In genomic region chr8:81010386-81010785, GRCm38 (mm10) we compare ENCODE assay signal across 19 mouse cellular contexts. TPM values are rescaled to one million over a fixed set of nuclear protein-coding genes. Genes with fewer than 3 reads are reported as not detected.
A peak's percentile ranks its signal among the peaks of the same experiment; 100 is the strongest.
DNase-seq lines count a peak whose midpoint lies in the region; ATAC-seq and TF ChIP-seq lines count a peak whose summit lies in the region.
"Had no signal": no experiment of that assay in that cellular context is flagged by ENCODE, and none has a peak within 500 bp of the region (broad histone marks: within the 10 kb centered on the region; RNA-seq: fewer than 3 reads in every experiment).

No protein-coding gene starts in this region.

- TF ChIP-seq POLR2A in CH12.LX (IDR thresholded peaks at IDR 0.05; ENCODE audit: low read depth, low read length) = no peak

- H3K4me1 ChIP-seq in heart, postnatal 0 days (ENCODE audit: control insufficient read depth, insufficient read depth) = peaks cover 19% of the 10 kb centered on the region
- H3K4me1 ChIP-seq in CH12.LX (ENCODE audit: control insufficient read depth in 1 of 2, insufficient read depth in 2 of 2) = peaks cover 0 to 16% of the 10 kb centered on the region in 2 experiments; a peak in 2 of 4 replicates
- H3K4me1 ChIP-seq in liver, embryonic 14.5 days (replicated peaks; ENCODE audit: control insufficient read depth in 2 of 2, insufficient read depth in 2 of 2, low read length in 1 of 2) = peaks cover 2 to 16% of the 10 kb centered on the region in 2 experiments; a peak in 3 of 4 replicates

- dilution Hi-C loops in CH12.LX (cut with MboI; ENCODE audit: extremely low pct_ligation_motif_present, extremely low pct_unique_long_range_greater_than_20kb, low sequenced_read_pairs) = no loop called here

- H3K79me2 ChIP-seq in CH12.LX (replicated peaks; ENCODE audit: control insufficient read depth, extremely low read depth, insufficient read depth, poor library complexity, severe bottlenecking) = peaks cover 58% of the 10 kb centered on the region

- no peak for DNase-seq in heart, postnatal 0 days (ENCODE audit: low spot score)
- DNase-seq in heart, postnatal 36 days = no peak
- DNase-seq in CH12.LX (ENCODE audit: extremely low read depth) = peak; percentile 39
- no peak for DNase-seq in liver, embryonic 14.5 days (ENCODE audit: low read depth in 3 of 3, low spot score in 3 of 3)
- DNase-seq in cerebellum, adult 18-20 months = no peak
- DNase-seq: adrenal gland, postnatal 14 days; cerebellum, adult 2 months; gastrocnemius, postnatal 14 days; midbrain, embryonic 14.5 days; thymus, adult 18-20 months had no signal

- no peaks in the 10 kb centered on the region for H3K9me3 ChIP-seq in heart, postnatal 0 days (replicated peaks; ENCODE audit: control insufficient read depth, low read length)
- H3K9me3 ChIP-seq in CH12.LX (replicated peaks; ENCODE audit: low read length) = no peaks in the 10 kb centered on the region
- H3K9me3 ChIP-seq in liver, embryonic 14.5 days (ENCODE audit: control insufficient read depth, low read length) = no peaks in the 10 kb centered on the region
- H3K9me3 ChIP-seq: embryonic facial prominence, embryonic 10.5 days; kidney, embryonic 15.5 days; stomach, embryonic 15.5 days had no signal

- intact Hi-C loops in heart, postnatal 36 days (cut with DNase I) = loop anchor here (10.0 kb wide), 1 partner anchor 1316 kb away; no protein-coding TSS in a partner anchor

- H3K27ac ChIP-seq in heart, postnatal 0 days (ENCODE audit: low read depth) = no peak overlapping the region
- H3K27ac ChIP-seq in CH12.LX (ENCODE audit: insufficient read depth, low read depth) = no peak overlapping the region
- no peak overlapping the region for H3K27ac ChIP-seq in liver, embryonic 14.5 days
- H3K27ac ChIP-seq: embryonic facial prominence, embryonic 10.5 days; kidney, embryonic 15.5 days; stomach, embryonic 15.5 days had no signal

- H3K36me3 ChIP-seq in heart, postnatal 0 days (replicated peaks; ENCODE audit: control insufficient read depth, insufficient read depth, low read length) = peaks cover 27% of the 10 kb centered on the region
- H3K36me3 ChIP-seq in CH12.LX (replicated peaks in 1 of 2; ENCODE audit: control insufficient read depth in 1 of 2, insufficient read depth in 1 of 2, low read length in 1 of 2) = peaks cover 14 to 48% of the 10 kb centered on the region in 2 experiments
- H3K36me3 ChIP-seq in liver, embryonic 14.5 days (replicated peaks; ENCODE audit: control insufficient read depth, insufficient read depth, low read depth) = peaks cover 15% of the 10 kb centered on the region

- no peak overlapping the region for H3K9ac ChIP-seq in heart, postnatal 0 days (replicated peaks; ENCODE audit: low read depth, low read length)
- peak overlapping the region; percentile 28; the same call in 1 of the 2 replicates for H3K9ac ChIP-seq in CH12.LX (ENCODE audit: insufficient read depth, low read depth)
- H3K9ac ChIP-seq in liver, embryonic 14.5 days (replicated peaks) = no peak overlapping the region
- H3K9ac ChIP-seq: kidney, embryonic 15.5 days; stomach, embryonic 15.5 days had no signal

- no peak for TF ChIP-seq CTCF in heart, postnatal 0 days (IDR thresholded peaks at IDR 0.05; ENCODE audit: low read depth)
- no peak for TF ChIP-seq CTCF in CH12.LX (conservative IDR thresholded peaks at IDR 0.05 in 1 of 2, IDR thresholded peaks at IDR 0.05 in 1 of 2; ENCODE audit: low read depth in 2 of 2, low read length in 2 of 2)
- no peak for TF ChIP-seq CTCF in liver, embryonic 14.5 days (IDR thresholded peaks at IDR 0.05; ENCODE audit: low read depth)

- no peak for TF ChIP-seq RAD21 in CH12.LX (IDR thresholded peaks at IDR 0.05; ENCODE audit: low read depth, low read length)

- 0 out of 2 replicates have a peak overlapping the region, but pooled peaks have one; percentile 18 for H3K4me2 ChIP-seq in heart, postnatal 0 days (ENCODE audit: low read depth, low read length)
- peak overlapping the region; percentile 92 for H3K4me2 ChIP-seq in CH12.LX (ENCODE audit: insufficient read depth, low read depth, poor library complexity, severe bottlenecking)
- H3K4me2 ChIP-seq in liver, embryonic 14.5 days (ENCODE audit: low read depth) = peak overlapping the region; percentile 88; the same call in 1 of the 2 replicates
- H3K4me2 ChIP-seq: kidney, embryonic 15.5 days; stomach, embryonic 15.5 days had no signal

- TF ChIP-seq EP300 in heart, postnatal 0 days (IDR thresholded peaks at IDR 0.05; ENCODE audit: low read depth) = no peak
- TF ChIP-seq EP300 in CH12.LX (IDR thresholded peaks at IDR 0.05; ENCODE audit: low read length) = no peak
- no peak for TF ChIP-seq EP300 in liver, embryonic 14.5 days (IDR thresholded peaks at IDR 0.05; ENCODE audit: low read depth)

- WGBS in heart, postnatal 0 days = 78% methylated on average over 5 of the region's 5 CpGs
- 41% methylated on average over 5 of the region's 5 CpGs for WGBS in liver, embryonic 14.5 days (ENCODE audit: insufficient replicate concordance)

- in situ Hi-C loops in CH12.LX (cut with MboI; ENCODE audit: low pct_ligation_motif_present, low pct_unique_long_range_greater_than_20kb, low sequenced_read_pairs) = no loop called here

- H3K27me3 ChIP-seq in heart, postnatal 0 days (ENCODE audit: control insufficient read depth, insufficient read depth, low read length) = no peaks in the 10 kb centered on the region
- H3K27me3 ChIP-seq in CH12.LX (replicated peaks) = no peaks in the 10 kb centered on the region
- no peaks in the 10 kb centered on the region for H3K27me3 ChIP-seq in liver, embryonic 14.5 days (ENCODE audit: control insufficient read depth, insufficient read depth, low read length)
- H3K27me3 ChIP-seq: kidney, embryonic 15.5 days; Patski; stomach, embryonic 15.5 days had no signal

- ATAC-seq in heart, postnatal 0 days (ENCODE audit: insufficient read depth, low read depth) = no peak
- ATAC-seq in liver, embryonic 14.5 days (ENCODE audit: insufficient read depth) = no peak
- peak; percentile 42 for ATAC-seq in neutrophil, adult 5-6 weeks (ENCODE audit: extremely low read depth, insufficient number of reproducible peaks, low FRiP score, poor library complexity, severe bottlenecking)
- no peak for ATAC-seq in activated CD4-positive, CD25-positive, alpha-beta regulatory T cell, adult 4 months
- ATAC-seq: hindbrain, embryonic 16.5 days; intestine, embryonic 16.5 days; Patski had no signal

- H3K4me3 ChIP-seq in heart, postnatal 0 days (ENCODE audit: low read depth, low read length) = no peak overlapping the region
- H3K4me3 ChIP-seq in CH12.LX (replicated peaks in 1 of 3; ENCODE audit: low read depth in 2 of 3, low read length in 2 of 3, poor library complexity in 1 of 3) = peak overlapping the region in 1 of 3 experiments; percentile 2
- 0 out of 4 replicates have a peak overlapping the region, but pooled peaks of 1 of the 2 experiments have one; percentile 2 for H3K4me3 ChIP-seq in liver, embryonic 14.5 days (ENCODE audit: insufficient read depth in 1 of 2, low read depth in 2 of 2, low read length in 2 of 2)
- H3K4me3 ChIP-seq: embryonic facial prominence, embryonic 10.5 days; kidney, embryonic 15.5 days; myocyte; stomach, embryonic 15.5 days had no signal

TF ChIP-seq in CH12.LX, 34 proteins besides CTCF, POLR2A, EP300 and RAD21:
- TF ChIP-seq PAX5 (IDR thresholded peaks at IDR 0.05; ENCODE audit: low read length) (no peak), NRF1 (IDR thresholded peaks at IDR 0.05; ENCODE audit: low read depth, low read length) (no peak), USF1 (IDR thresholded peaks at IDR 0.05; ENCODE audit: low read depth, low read length) (no peak), E2F4 (IDR thresholded peaks at IDR 0.05; ENCODE audit: insufficient replicate concordance, low read depth, low read length) (no peak), SIN3A (IDR thresholded peaks at IDR 0.05; ENCODE audit: low read length) (no peak; the same call in 1 of the 2 replicates), RCOR1 (conservative IDR thresholded peaks at IDR 0.05; ENCODE audit: low read depth, low read length) (no peak), JUN (IDR thresholded peaks at IDR 0.05; ENCODE audit: insufficient read depth, low read depth, low read length) (no peak), MAFK (IDR thresholded peaks at IDR 0.05; ENCODE audit: insufficient replicate concordance, low read length) (no peak), ETS1 (conservative IDR thresholded peaks at IDR 0.05; ENCODE audit: low read depth, low read length) (no peak), ZMIZ1 (IDR thresholded peaks at IDR 0.05; ENCODE audit: low read depth, low read length) (no peak), KAT2A (IDR thresholded peaks at IDR 0.05; ENCODE audit: insufficient replicate concordance, low read length) (no peak), ZKSCAN1 (IDR thresholded peaks at IDR 0.05; ENCODE audit: borderline replicate concordance, low read depth, low read length) (no peak), ZNF384 (IDR thresholded peaks at IDR 0.05; ENCODE audit: low read depth, low read length) (no peak), MAZ (IDR thresholded peaks at IDR 0.05; ENCODE audit: low read depth, low read length) (no peak), JUND (conservative IDR thresholded peaks at IDR 0.05; ENCODE audit: low read depth, low read length) (no peak), ELF1 (IDR thresholded peaks at IDR 0.05; ENCODE audit: low read depth, low read length) (no peak), BHLHE40 (IDR thresholded peaks at IDR 0.05; ENCODE audit: low read depth, low read length) (no peak), CHD2 (IDR thresholded peaks at IDR 0.05; ENCODE audit: low read length) (no peak), POLR2AphosphoS2 (IDR thresholded peaks at IDR 0.05; ENCODE audit: low read depth, low read length) (no peak), HCFC1 (IDR thresholded peaks at IDR 0.05; ENCODE audit: low read depth, low read length) (no peak)

RNA-seq across cellular contexts. Expression of gene Usp38, which starts 4.3 kb away (rescaled TPM):
- 32.0 and 33.5 TPM in 2 replicates for total RNA-seq in heart, postnatal 0 days (2014; rRNA removed; ENCODE audit: low replicate concordance)
- 9.2 and 11.1 TPM in 2 replicates for polyA plus RNA-seq in heart, postnatal 0 days (2015; fragmentation: Nextera tagmentation; extraction: Ambion mirVana)
- total RNA-seq in heart, postnatal 36 days (2021) = 10 to 100 TPM; 17.4 to 20.8 TPM
- total RNA-seq in CH12.LX (2012; rRNA removed) (20.4 and 24.4 TPM in 2 replicates), CH12.LX (2014; rRNA removed) (30.6 and 32.2 TPM in 2 replicates)
- polyA plus RNA-seq in CH12.LX (2012; ENCODE audit: insufficient read length, low read depth) = 15.7 and 19.3 TPM in 2 replicates
- 3.8 and 5.0 TPM in 2 replicates for polyA plus RNA-seq in liver, embryonic 14.5 days (2012; rRNA removed)
- polyA plus RNA-seq in liver, embryonic 14.5 days (2014; fragmentation: Nextera tagmentation; extraction: Ambion mirVana) = 10.5 and 11.5 TPM in 2 replicates
- total RNA-seq in neutrophil, adult 5-6 weeks (2017) = 54.6 and 55.4 TPM in 2 replicates
- polyA plus RNA-seq in activated CD4-positive, CD25-positive, alpha-beta regulatory T cell, adult 4 months (2017; shearing (Covaris generic)) = 10 to 100 TPM; 25.6 to 27.6 TPM

Comparison
In these comparisons a context has a peak if more than half of its experiments do, and no peak if none do; other contexts are left out.
1. H3K4me2 ChIP-seq: peak in every context shown above with its lines; median percentile 92 in CH12.LX; 88 in liver, embryonic 14.5 days; 18 in heart, postnatal 0 days.